Mouse (Mus musculus) lung, postnatal 0 days (tissue): ENCODE data around the gene Arl4c.

Experiments
- CTCF ChIP-seq: IDR thresholded peaks from 2 replicates; pipeline ENCODE4 v1.5.1; 2016; ENCODE audit warnings: antibody characterized with exemption, mild to moderate bottlenecking
- EP300 ChIP-seq: IDR thresholded peaks from 2 replicates; pipeline ENCODE4 v1.6.1; 2016; ENCODE audit warnings: antibody characterized with exemption, mild to moderate bottlenecking, control low read depth

- TF ChIP-seq CTCF, result no peak
- TF ChIP-seq EP300, result peak; percentile 38; the same call in 1 of the 2 replicates
Measured at GRCm38 (mm10) chr1:88662736-88663135, 39.3 kb downstream of the Arl4c start.
